Mouse (Mus musculus) lung, postnatal 25 days (tissue): ENCODE data around the gene Lipt1.

Experiments
- DNase-seq: peaks from one replicate; pipeline ENCODE4 v3.0.0; 2022; ENCODE audit warnings: low spot score

The Lipt1 gene

GRCm38 (mm10) chr1:37899816-37900215 is 28.3 kb downstream of the Lipt1 start:
- DNase-seq: no peak

GRCm38 (mm10) chr1:37900288-37900687 is 28.8 kb downstream of the Lipt1 start:
- no peak for DNase-seq

- DNase-seq: no peak
Measured at GRCm38 (mm10) chr1:37903178-37903577, 31.6 kb downstream of the Lipt1 start.

GRCm38 (mm10) chr1:37912751-37913150 is 41.2 kb downstream of the Lipt1 start:
- DNase-seq: no peak

- DNase-seq: no peak
Measured at GRCm38 (mm10) chr1:37916393-37916792, 44.9 kb downstream of the Lipt1 start, which contains the start of gene Lyg2. Lyg2 (minus strand) TSS chr1:37916493.

GRCm38 (mm10) chr1:37917666-37918065 is 46.1 kb downstream of the Lipt1 start:
- no peak for DNase-seq

- DNase-seq: no peak
Measured at GRCm38 (mm10) chr1:37918096-37918495, 46.6 kb downstream of the Lipt1 start.

- DNase-seq: no peak
Measured at GRCm38 (mm10) chr1:37922536-37922935, 51.0 kb downstream of the Lipt1 start.
